Mouse (Mus musculus): ENCODE results near the gene Large1. TPM values are rescaled to one million over a fixed set of nuclear protein-coding genes. Genes with fewer than 3 reads are reported as not detected.
"Not testable (repeated sequence)": the region's sequence is repeated elsewhere in the genome, so short reads cannot be mapped to it uniquely, and the experiment has no call there.

The Large1 gene
- polyA plus RNA-seq, 1 experiment from 2014 or later: 15.0 TPM

- H3K4me3 ChIP-seq (ENCODE audit: low read depth, low read length): no peak overlapping the region
- no peak overlapping the region for H3K4me2 ChIP-seq (replicated peaks; ENCODE audit: low read depth, low read length)
- no peaks in the 10 kb centered on the region for H3K36me3 ChIP-seq (ENCODE audit: control insufficient read depth, insufficient read depth, low read length)
- H3K9me3 ChIP-seq (ENCODE audit: control insufficient read depth, low read depth, low read length): no peaks in the 10 kb centered on the region
- H3K4me1 ChIP-seq (ENCODE audit: control insufficient read depth, insufficient read depth, low read length): 0 out of 2 replicates have a peak, but pooled peaks cover 3% of the 10 kb centered on the region
- H3K9ac ChIP-seq (replicated peaks; ENCODE audit: low read depth, low read length): no peak overlapping the region
- WGBS: 76% methylated on average over 2 of the region's 2 CpGs
- no peak overlapping the region for H3K27ac ChIP-seq (ENCODE audit: low read length)
- no peaks in the 10 kb centered on the region for H3K27me3 ChIP-seq (ENCODE audit: control insufficient read depth, insufficient read depth, low read length)
- no peak for ATAC-seq (ENCODE audit: insufficient number of reproducible peaks, insufficient read depth, low FRiP score, low read depth)
These were observed 63.5 kb downstream of the Large1 start for GRCm38 (mm10) chr8:73289831-73290230.

- no peak overlapping the region for H3K4me3 ChIP-seq (ENCODE audit: low read depth, low read length)
- no peak overlapping the region for H3K27ac ChIP-seq (ENCODE audit: low read length)
- no peaks in the 10 kb centered on the region for H3K27me3 ChIP-seq (ENCODE audit: control insufficient read depth, insufficient read depth, low read length)
- no peak overlapping the region for H3K4me2 ChIP-seq (replicated peaks; ENCODE audit: low read depth, low read length)
- H3K9me3 ChIP-seq (ENCODE audit: control insufficient read depth, low read depth, low read length): no peaks in the 10 kb centered on the region
- 89% methylated on average over 4 of the region's 4 CpGs for WGBS
- no peak overlapping the region for H3K9ac ChIP-seq (replicated peaks; ENCODE audit: low read depth, low read length)
- no peaks in the 10 kb centered on the region for H3K4me1 ChIP-seq (ENCODE audit: control insufficient read depth, insufficient read depth, low read length)
- H3K36me3 ChIP-seq (ENCODE audit: control insufficient read depth, insufficient read depth, low read length): no peaks in the 10 kb centered on the region
- no peak for ATAC-seq (ENCODE audit: insufficient number of reproducible peaks, insufficient read depth, low FRiP score, low read depth)
These were observed 71.3 kb downstream of the Large1 start for GRCm38 (mm10) chr8:73281996-73282395.

- H3K4me1 ChIP-seq (ENCODE audit: control insufficient read depth, insufficient read depth, low read length): no peaks in the 10 kb centered on the region
These were observed 77.3 kb downstream of the Large1 start for GRCm38 (mm10) chr8:73276015-73276414.

DNA sequence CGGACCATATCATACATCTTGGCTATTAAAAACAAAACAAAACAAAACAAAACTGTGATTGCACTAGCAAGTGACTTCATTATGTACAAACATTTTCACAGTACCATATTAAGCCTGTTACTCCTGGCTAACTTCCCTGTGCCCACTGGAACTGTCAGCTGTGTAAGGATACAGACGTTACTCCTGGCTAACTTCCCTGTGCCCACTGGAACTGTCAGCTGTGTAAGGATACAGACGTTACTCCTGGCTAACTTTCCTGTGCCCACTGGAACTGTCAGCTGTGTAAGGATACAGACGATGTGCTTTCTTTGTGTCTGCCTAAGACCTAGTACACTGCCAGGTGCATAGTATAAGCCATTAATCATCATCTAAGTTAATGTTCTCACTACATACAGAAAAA lies 77.9 kb downstream of the Large1 start:
- not testable (repeated sequence) for H3K36me3 ChIP-seq (ENCODE audit: control insufficient read depth, insufficient read depth, low read length); H3K4me3 ChIP-seq (ENCODE audit: low read depth, low read length); H3K4me2 ChIP-seq (replicated peaks; ENCODE audit: low read depth, low read length); H3K4me1 ChIP-seq (ENCODE audit: control insufficient read depth, insufficient read depth, low read length); H3K9ac ChIP-seq (replicated peaks; ENCODE audit: low read depth, low read length); H3K27me3 ChIP-seq (ENCODE audit: control insufficient read depth, insufficient read depth, low read length); H3K9me3 ChIP-seq (ENCODE audit: control insufficient read depth, low read depth, low read length); H3K27ac ChIP-seq (ENCODE audit: low read length); ATAC-seq (ENCODE audit: insufficient number of reproducible peaks, insufficient read depth, low FRiP score, low read depth)
- WGBS: 49% methylated on average over 4 of the region's 4 CpGs

More at GRCm38 (mm10) chr8:73276015-73276414, 77.3 kb downstream of the Large1 start:
- H3K36me3 ChIP-seq (ENCODE audit: control insufficient read depth, insufficient read depth, low read length): no peaks in the 10 kb centered on the region
- no peak overlapping the region for H3K4me3 ChIP-seq (ENCODE audit: low read depth, low read length)
- no peak for ATAC-seq (ENCODE audit: insufficient number of reproducible peaks, insufficient read depth, low FRiP score, low read depth)
- no peaks in the 10 kb centered on the region for H3K27me3 ChIP-seq (ENCODE audit: control insufficient read depth, insufficient read depth, low read length)
- WGBS: 76% methylated on average over 4 of the region's 4 CpGs
- H3K4me2 ChIP-seq (replicated peaks; ENCODE audit: low read depth, low read length): no peak overlapping the region
- no peaks in the 10 kb centered on the region for H3K9me3 ChIP-seq (ENCODE audit: control insufficient read depth, low read depth, low read length)
- no peak overlapping the region for H3K27ac ChIP-seq (ENCODE audit: low read length)
- H3K9ac ChIP-seq (replicated peaks; ENCODE audit: low read depth, low read length): no peak overlapping the region

GRCm38 (mm10) chr8:73273150-73273549 lies 80.2 kb downstream of the Large1 start:
- Histone ChIP-seq H3K9ac (replicated peaks; ENCODE audit: low read depth, low read length) (no peak overlapping the region), H3K4me1 (ENCODE audit: control insufficient read depth, insufficient read depth, low read length) (no peaks in the 10 kb centered on the region), H3K27me3 (ENCODE audit: control insufficient read depth, insufficient read depth, low read length) (no peaks in the 10 kb centered on the region), H3K4me3 (ENCODE audit: low read depth, low read length) (no peak overlapping the region), H3K4me2 (replicated peaks; ENCODE audit: low read depth, low read length) (no peak overlapping the region), H3K9me3 (ENCODE audit: control insufficient read depth, low read depth, low read length) (no peaks in the 10 kb centered on the region), H3K27ac (ENCODE audit: low read length) (no peak overlapping the region), H3K36me3 (ENCODE audit: control insufficient read depth, insufficient read depth, low read length) (no peaks in the 10 kb centered on the region)
- ATAC-seq (ENCODE audit: insufficient number of reproducible peaks, insufficient read depth, low FRiP score, low read depth): no peak

DNA sequence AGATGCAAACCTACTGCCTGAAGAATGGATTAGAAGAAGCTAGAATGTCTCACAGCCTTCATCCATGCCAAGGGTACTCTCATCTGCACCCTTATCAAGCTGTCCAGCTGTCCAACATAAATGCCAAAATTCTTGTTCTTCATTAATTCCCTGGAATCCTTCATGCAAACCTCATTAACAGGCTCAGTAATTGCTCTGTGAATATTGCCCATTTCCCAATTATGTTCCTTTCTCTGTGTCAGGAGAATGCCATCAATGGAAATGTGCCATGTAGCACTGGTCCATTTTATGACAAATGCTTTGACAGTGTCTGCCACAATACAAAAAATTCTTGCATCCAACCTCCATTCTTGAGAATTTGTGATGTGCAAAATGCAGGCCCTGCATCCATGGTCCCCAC lies 82.3 kb downstream of the Large1 start:
- Histone ChIP-seq H3K27ac (ENCODE audit: low read length) (no peak overlapping the region), H3K4me3 (ENCODE audit: low read depth, low read length) (no peak overlapping the region)
- ATAC-seq (ENCODE audit: insufficient number of reproducible peaks, insufficient read depth, low FRiP score, low read depth): no peak

DNA sequence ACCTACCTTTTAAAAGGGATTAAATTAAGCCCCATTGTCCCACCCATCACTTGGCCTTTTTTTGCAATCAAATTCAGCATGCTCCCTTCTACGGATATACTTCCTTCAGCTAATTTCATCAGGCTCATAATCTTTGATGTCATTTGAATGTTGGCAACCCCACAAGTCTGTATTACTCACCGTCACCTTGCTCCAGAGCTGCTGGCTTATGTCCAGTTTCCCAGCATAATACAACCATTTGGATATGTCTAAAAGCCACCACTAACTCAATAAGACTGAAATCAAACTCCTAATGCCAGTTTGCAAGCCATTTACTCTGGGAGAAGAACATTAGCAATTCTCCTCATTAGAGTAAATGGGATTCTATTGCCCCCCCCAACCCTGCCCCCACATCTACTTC lies 95.4 kb downstream of the Large1 start:
- ATAC-seq (ENCODE audit: insufficient number of reproducible peaks, insufficient read depth, low FRiP score, low read depth): no peak
- H3K4me3 ChIP-seq (ENCODE audit: low read depth, low read length): no peak overlapping the region
- H3K36me3 ChIP-seq (ENCODE audit: control insufficient read depth, insufficient read depth, low read length): no peaks in the 10 kb centered on the region
- peaks cover 7% of the 10 kb centered on the region; the same call in 1 of the 2 replicates for H3K9me3 ChIP-seq (ENCODE audit: control insufficient read depth, low read depth, low read length)
- H3K4me2 ChIP-seq (replicated peaks; ENCODE audit: low read depth, low read length): no peak overlapping the region
- H3K27me3 ChIP-seq (ENCODE audit: control insufficient read depth, insufficient read depth, low read length): no peaks in the 10 kb centered on the region
- H3K4me1 ChIP-seq (ENCODE audit: control insufficient read depth, insufficient read depth, low read length): no peaks in the 10 kb centered on the region
- no peak overlapping the region for H3K27ac ChIP-seq (ENCODE audit: low read length)
- H3K9ac ChIP-seq (replicated peaks; ENCODE audit: low read depth, low read length): no peak overlapping the region
- 69% methylated on average over 2 of the region's 2 CpGs for WGBS

More for the DNA sequence above, 82.3 kb downstream of the Large1 start:
- H3K9ac ChIP-seq (replicated peaks; ENCODE audit: low read depth, low read length): no peak overlapping the region
- no peaks in the 10 kb centered on the region for H3K36me3 ChIP-seq (ENCODE audit: control insufficient read depth, insufficient read depth, low read length)
- no peaks in the 10 kb centered on the region for H3K27me3 ChIP-seq (ENCODE audit: control insufficient read depth, insufficient read depth, low read length)
- H3K4me1 ChIP-seq (ENCODE audit: control insufficient read depth, insufficient read depth, low read length): no peaks in the 10 kb centered on the region
- H3K9me3 ChIP-seq (ENCODE audit: control insufficient read depth, low read depth, low read length): no peaks in the 10 kb centered on the region
- H3K4me2 ChIP-seq (replicated peaks; ENCODE audit: low read depth, low read length): no peak overlapping the region

GRCm38 (mm10) chr8:73244186-73244585 lies 109.2 kb downstream of the Large1 start:
- H3K4me3 ChIP-seq (ENCODE audit: low read depth, low read length): no peak overlapping the region
- H3K4me2 ChIP-seq (replicated peaks; ENCODE audit: low read depth, low read length): no peak overlapping the region
- WGBS: 97% methylated on average over 3 of the region's 3 CpGs
- H3K9ac ChIP-seq (replicated peaks; ENCODE audit: low read depth, low read length): no peak overlapping the region
- H3K27ac ChIP-seq (ENCODE audit: low read length): no peak overlapping the region
- no peaks in the 10 kb centered on the region for H3K27me3 ChIP-seq (ENCODE audit: control insufficient read depth, insufficient read depth, low read length)
- no peaks in the 10 kb centered on the region for H3K4me1 ChIP-seq (ENCODE audit: control insufficient read depth, insufficient read depth, low read length)
- H3K36me3 ChIP-seq (ENCODE audit: control insufficient read depth, insufficient read depth, low read length): no peaks in the 10 kb centered on the region
- peaks cover 6% of the 10 kb centered on the region; the same call in 1 of the 2 replicates for H3K9me3 ChIP-seq (ENCODE audit: control insufficient read depth, low read depth, low read length)
- ATAC-seq (ENCODE audit: insufficient number of reproducible peaks, insufficient read depth, low FRiP score, low read depth): no peak

- Histone ChIP-seq H3K4me3 (ENCODE audit: low read depth, low read length) (no peak overlapping the region), H3K9me3 (ENCODE audit: control insufficient read depth, low read depth, low read length) (peaks cover 6% of the 10 kb centered on the region; the same call in 1 of the 2 replicates), H3K27me3 (ENCODE audit: control insufficient read depth, insufficient read depth, low read length) (no peaks in the 10 kb centered on the region), H3K4me1 (ENCODE audit: control insufficient read depth, insufficient read depth, low read length) (no peaks in the 10 kb centered on the region), H3K9ac (replicated peaks; ENCODE audit: low read depth, low read length) (no peak overlapping the region), H3K4me2 (replicated peaks; ENCODE audit: low read depth, low read length) (no peak overlapping the region), H3K36me3 (ENCODE audit: control insufficient read depth, insufficient read depth, low read length) (no peaks in the 10 kb centered on the region), H3K27ac (ENCODE audit: low read length) (no peak overlapping the region)
- ATAC-seq (ENCODE audit: insufficient number of reproducible peaks, insufficient read depth, low FRiP score, low read depth): no peak
- 64% methylated on average over 1 of the region's 1 CpGs for WGBS
These were observed 111.3 kb downstream of the Large1 start for GRCm38 (mm10) chr8:73242066-73242465.
